Mouse (Mus musculus) midbrain, embryonic 11.5 days (tissue): Measurements from ENCODE around the gene Rab26. TPM values are rescaled to one million over a fixed set of nuclear protein-coding genes. Genes with fewer than 3 reads are reported as not detected.
A peak's percentile ranks its signal among the peaks of the same experiment; 100 is the strongest.

ENCODE experiments used
- ATAC-seq: fragments of 200-750 bp; cut with Nextera tagmentation; 2 replicates; pipeline ENCODE4 v1.8.0; 2017; ENCODE audit warnings: moderate TSS enrichment, moderate library complexity; ENCODE audit not compliant: low FRiP score
- DNase-seq: peaks from one replicate; pipeline ENCODE4 v3.0.0; 2015; ENCODE audit warnings: low spot score; ENCODE audit errors: missing footprints
- H3K27ac ChIP-seq: fragments of 300-500 bp; sonication (generic); 2 replicates; pipeline ENCODE4 v1.5.1; 2014; ENCODE audit warnings: low read depth, low read length
- H3K27me3 ChIP-seq: fragments of 300-500 bp; sonication (generic); 2 replicates; pipeline ENCODE4 v1.6.1; 2014; ENCODE audit warnings: mild to moderate bottlenecking, low read length, moderate library complexity, mixed read lengths; ENCODE audit not compliant: control insufficient read depth, insufficient read depth
- H3K36me3 ChIP-seq: fragments of 300-500 bp; sonication (generic); 2 replicates; pipeline ENCODE4 v1.6.1; 2014; ENCODE audit warnings: mild to moderate bottlenecking, low read length, moderate library complexity, mixed read lengths; ENCODE audit not compliant: control insufficient read depth, insufficient read depth
- H3K4me1 ChIP-seq: fragments of 300-500 bp; sonication (generic); 2 replicates; pipeline ENCODE4 v1.6.1; 2014; ENCODE audit warnings: low read length; ENCODE audit not compliant: control insufficient read depth, insufficient read depth
- H3K4me2 ChIP-seq: fragments of 300-500 bp; sonication (generic); 2 replicates; pipeline ENCODE4 v1.6.1; 2014; ENCODE audit warnings: mild to moderate bottlenecking, moderate library complexity
- H3K4me3 ChIP-seq: fragments of 300-500 bp; sonication (generic); 2 replicates; pipeline ENCODE4 v1.5.1; 2014; ENCODE audit warnings: low read depth, low read length
- H3K9ac ChIP-seq: fragments of 300-500 bp; sonication (generic); 2 replicates; pipeline ENCODE4 v1.6.1; 2014; ENCODE audit warnings: low read length
- H3K9me3 ChIP-seq: fragments of 300-500 bp; sonication (generic); 2 replicates; pipeline ENCODE4 v1.6.1; 2016; ENCODE audit warnings: low read length; ENCODE audit not compliant: control insufficient read depth
- WGBS: fragments of 180-500 bp; shearing (Covaris S2); extraction: QIAGEN DNeasy Blood & Tissue Kit; methylation state at CpG from one replicate; pipeline ENCODE4 v1.1.7; 2014; 5-methylcytosine and 5-hydroxymethylcytosine counted together
- polyA plus RNA-seq: library from polyadenylated mRNA; unstranded; fragments of >200 nt; fragmentation: Nextera tagmentation; extraction: Ambion mirVana; gene quantifications from 2 replicates; pipeline ENCODE4 v1.2.1, GENCODE M21; 2014

Rab26 gene
- polyA plus RNA-seq, 1 experiment from 2014 or later, result 2.2 TPM

- Histone ChIP-seq H3K9ac (no peak overlapping the region), H3K27ac (no peak overlapping the region), H3K9me3 (no peaks in the 10 kb centered on the region), H3K36me3 (no peaks in the 10 kb centered on the region), H3K27me3 (no peaks in the 10 kb centered on the region), H3K4me1 (peaks cover 12% of the 10 kb centered on the region), H3K4me2 (no peak overlapping the region), H3K4me3 (no peak overlapping the region)
- no peak for ATAC-seq
- no peak for DNase-seq
- WGBS, result 57% methylated on average over 5 of the region's 5 CpGs
Measured at GRCm38 (mm10) chr17:24535300-24535699, 1.3 kb upstream of the Rab26 start.

GRCm38 (mm10) chr17:24533099-24533992 lies 664 bp downstream of the Rab26 start:
- H3K27me3 ChIP-seq, result no peaks in the 10 kb centered on the region
- peak overlapping the region; percentile 54 for H3K4me2 ChIP-seq
- peak overlapping the region; percentile 46 for H3K9ac ChIP-seq
- no peak overlapping the region for H3K27ac ChIP-seq
- H3K4me3 ChIP-seq, result peak overlapping the region; percentile 29
- WGBS, result 5% methylated on average over 53 of the region's 53 CpGs
- peaks cover 28% of the 10 kb centered on the region for H3K4me1 ChIP-seq
- H3K36me3 ChIP-seq, result no peaks in the 10 kb centered on the region
- ATAC-seq (peak; percentile 67), DNase-seq (peak; percentile 95)
- H3K9me3 ChIP-seq, result no peaks in the 10 kb centered on the region

GRCm38 (mm10) chr17:24532045-24532444 lies 2.0 kb downstream of the Rab26 start:
- Histone ChIP-seq H3K36me3 (no peaks in the 10 kb centered on the region), H3K4me2 (no peak overlapping the region), H3K9me3 (no peaks in the 10 kb centered on the region), H3K27me3 (no peaks in the 10 kb centered on the region), H3K4me3 (no peak overlapping the region), H3K4me1 (peaks cover 29% of the 10 kb centered on the region), H3K27ac (no peak overlapping the region), H3K9ac (no peak overlapping the region)
- DNase-seq (no peak), ATAC-seq (no peak)
- WGBS, result 70% methylated on average over 7 of the region's 7 CpGs

- Histone ChIP-seq H3K27ac (no peak overlapping the region), H3K4me1 (peaks cover 34% of the 10 kb centered on the region), H3K9me3 (no peaks in the 10 kb centered on the region), H3K27me3 (no peaks in the 10 kb centered on the region), H3K4me2 (no peak overlapping the region), H3K36me3 (no peaks in the 10 kb centered on the region), H3K4me3 (no peak overlapping the region), H3K9ac (no peak overlapping the region)
- 67% methylated on average over 3 of the region's 3 CpGs for WGBS
- DNase-seq (no peak), ATAC-seq (no peak)
Measured at GRCm38 (mm10) chr17:24531064-24531463, 2.9 kb downstream of the Rab26 start.

GRCm38 (mm10) chr17:24530361-24531050 lies 3.5 kb downstream of the Rab26 start:
- H3K9me3 ChIP-seq, result no peaks in the 10 kb centered on the region
- DNase-seq, result no peak
- H3K4me1 ChIP-seq, result peaks cover 34% of the 10 kb centered on the region
- no peak for ATAC-seq
- 24% methylated on average over 8 of the region's 8 CpGs for WGBS
- H3K4me2 ChIP-seq, result peak overlapping the region; percentile 91; the same call in 1 of the 2 replicates
- H3K36me3 ChIP-seq, result no peaks in the 10 kb centered on the region
- H3K27ac ChIP-seq, result no peak overlapping the region
- H3K9ac ChIP-seq, result peak overlapping the region; percentile 79; the same call in 1 of the 2 replicates
- no peak overlapping the region; the same call in 1 of the 2 replicates for H3K4me3 ChIP-seq
- H3K27me3 ChIP-seq, result no peaks in the 10 kb centered on the region

- ATAC-seq (no peak), DNase-seq (no peak)
- 27% methylated on average over 5 of the region's 5 CpGs for WGBS
- Histone ChIP-seq H3K4me1 (peaks cover 34% of the 10 kb centered on the region), H3K27ac (no peak overlapping the region), H3K9ac (peak overlapping the region; percentile 79), H3K4me3 (peak overlapping the region; percentile 61), H3K9me3 (no peaks in the 10 kb centered on the region), H3K36me3 (no peaks in the 10 kb centered on the region), H3K4me2 (peak overlapping the region; percentile 91), H3K27me3 (no peaks in the 10 kb centered on the region)
Measured at GRCm38 (mm10) chr17:24529883-24530282, 4.1 kb downstream of the Rab26 start.

- peak; percentile 98 for DNase-seq
- 0% methylated on average over 4 of the region's 4 CpGs for WGBS
- peak; percentile 17; the same call in 1 of the 2 replicates for ATAC-seq
- Histone ChIP-seq H3K4me1 (peaks cover 34% of the 10 kb centered on the region), H3K27ac (peak overlapping the region; percentile 55; the same call in 1 of the 2 replicates), H3K36me3 (no peaks in the 10 kb centered on the region), H3K9ac (peak overlapping the region; percentile 79), H3K4me3 (peak overlapping the region; percentile 61), H3K9me3 (no peaks in the 10 kb centered on the region), H3K4me2 (peak overlapping the region; percentile 91), H3K27me3 (no peaks in the 10 kb centered on the region)
Measured at GRCm38 (mm10) chr17:24529007-24529451, 5.0 kb downstream of the Rab26 start.

GRCm38 (mm10) chr17:24528560-24528918 lies 5.5 kb downstream of the Rab26 start:
- Histone ChIP-seq H3K4me1 (peaks cover 34% of the 10 kb centered on the region), H3K27ac (peak overlapping the region; percentile 55), H3K36me3 (no peaks in the 10 kb centered on the region), H3K4me2 (peak overlapping the region; percentile 91), H3K9me3 (no peaks in the 10 kb centered on the region), H3K27me3 (no peaks in the 10 kb centered on the region), H3K4me3 (peak overlapping the region; percentile 61), H3K9ac (peak overlapping the region; percentile 79)
- WGBS, result under 1% methylated on average over 8 of the region's 8 CpGs
- ATAC-seq, result no peak
- peak; percentile 87 for DNase-seq
